Mouse (Mus musculus) MN1 (cell line): ENCODE results near the gene Nop16.
A peak's percentile ranks its signal among the peaks of the same experiment; 100 is the strongest.

ENCODE experiments used
- DNase-seq: peaks from one replicate; pipeline ENCODE4 v3.0.0-alpha.2; 2016; ENCODE audit warnings: low spot score

Gene Nop16

GRCm38 (mm10) chr13:54596107-54596690 is 6.3 kb upstream of the Nop16 start:
- peak; percentile 48 for DNase-seq

- DNase-seq, result no peak
Measured at GRCm38 (mm10) chr13:54593617-54594016, 3.7 kb upstream of the Nop16 start.

GRCm38 (mm10) chr13:54591776-54592356 is 2.0 kb upstream of the Nop16 start:
- no peak for DNase-seq

- DNase-seq, result no peak
Measured at GRCm38 (mm10) chr13:54589414-54589995, 385 bp downstream of the Nop16 start.

- no peak for DNase-seq
Measured at GRCm38 (mm10) chr13:54585831-54586230, 4.1 kb downstream of the Nop16 start.

- no peak for DNase-seq
Measured at GRCm38 (mm10) chr13:54582860-54583259, 7.0 kb downstream of the Nop16 start.

GRCm38 (mm10) chr13:54582126-54582525 is 7.8 kb downstream of the Nop16 start:
- DNase-seq, result no peak

GRCm38 (mm10) chr13:54581385-54581784 is 8.5 kb downstream of the Nop16 start:
- DNase-seq, result no peak

GRCm38 (mm10) chr13:54577652-54578507 is 12.0 kb downstream of the Nop16 start:
- no peak for DNase-seq

GRCm38 (mm10) chr13:54575489-54575888 is 14.4 kb downstream of the Nop16 start:
- no peak for DNase-seq

- DNase-seq, result peak; percentile 75
Measured at GRCm38 (mm10) chr13:54574854-54575481, 14.9 kb downstream of the Nop16 start, which contains the start of gene Arl10. Gene Arl10 (plus strand): TSS chr13:54575015.

- no peak for DNase-seq
Measured at GRCm38 (mm10) chr13:54572621-54573020, 17.3 kb downstream of the Nop16 start.

GRCm38 (mm10) chr13:54571637-54572036 is 18.3 kb downstream of the Nop16 start:
- peak; percentile 54 for DNase-seq

- no peak for DNase-seq
Measured at GRCm38 (mm10) chr13:54570736-54571135, 19.2 kb downstream of the Nop16 start.

GRCm38 (mm10) chr13:54569282-54569681 is 20.6 kb downstream of the Nop16 start:
- no peak for DNase-seq

GRCm38 (mm10) chr13:54568380-54568779 is 21.5 kb downstream of the Nop16 start:
- no peak for DNase-seq

GRCm38 (mm10) chr13:54565594-54566345 is 24.1 kb downstream of the Nop16 start:
- DNase-seq, result peak; percentile 54

GRCm38 (mm10) chr13:54565201-54565581 is 24.7 kb downstream of the Nop16 start, which contains the start of gene 4833439L19Rik:
Gene 4833439L19Rik (minus strand): TSS chr13:54565435.
- peak; percentile 95 for DNase-seq

GRCm38 (mm10) chr13:54564232-54565200 is 25.4 kb downstream of the Nop16 start:
- peak; percentile 23 for DNase-seq

GRCm38 (mm10) chr13:54562562-54562961 is 27.3 kb downstream of the Nop16 start:
- DNase-seq, result no peak
